Mouse (Mus musculus) small intestine, adult 2 months (tissue): ENCODE data around the gene Zswim2.
"Not testable (repeated sequence)": the region's sequence is repeated elsewhere in the genome, so short reads cannot be mapped to it uniquely, and the experiment has no call there.

Experiments
- CTCF ChIP-seq: fragments of 200-500 bp; IDR thresholded peaks from 2 replicates; pipeline ENCODE4 v1.5.1; 2012; ENCODE audit warnings: low read depth, mild to moderate bottlenecking, control low read depth, inconsistent platforms, low read length, moderate library complexity, mixed read lengths; ENCODE audit not compliant: insufficient replicate concordance, insufficient read length; ENCODE audit errors: extremely low read depth
- POLR2A ChIP-seq: fragments of 200-500 bp; IDR thresholded peaks from 2 replicates; pipeline ENCODE4 v1.6.1; 2012; ENCODE audit warnings: low read depth, mild to moderate bottlenecking, control low read depth, inconsistent platforms, low read length, moderate library complexity

GRCm38 (mm10) chr2:83955393-83955792 is 14.4 kb upstream of the Zswim2 start, which contains the start of gene Gm13698:
- TF ChIP-seq CTCF, POLR2A: not testable (repeated sequence)
